Mouse (Mus musculus): Measurements from ENCODE around the gene Mknk2.

The Mknk2 gene

DNA sequence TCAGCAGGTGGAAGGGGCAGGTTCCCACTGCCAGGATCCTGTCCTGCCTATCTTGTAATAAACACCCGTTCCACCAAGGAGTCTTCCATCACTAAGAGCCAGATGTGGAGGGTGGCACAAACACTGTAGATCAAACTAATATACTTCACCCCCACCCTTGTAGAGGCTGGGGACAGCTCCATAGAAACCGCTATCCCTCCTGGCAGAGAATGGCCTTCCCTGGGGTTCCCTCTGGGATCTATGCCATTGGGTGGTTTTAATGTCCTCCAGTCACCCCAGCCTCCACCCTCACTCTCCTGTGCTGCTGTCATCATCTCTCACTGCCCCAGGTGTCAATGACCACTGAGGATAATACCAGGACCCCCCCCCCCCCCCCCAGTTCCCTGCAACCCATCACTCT is 7.4 kb downstream of the Mknk2 start:
- DNase-seq (ENCODE audit: low spot score in 2 of 2): no peak

DNA sequence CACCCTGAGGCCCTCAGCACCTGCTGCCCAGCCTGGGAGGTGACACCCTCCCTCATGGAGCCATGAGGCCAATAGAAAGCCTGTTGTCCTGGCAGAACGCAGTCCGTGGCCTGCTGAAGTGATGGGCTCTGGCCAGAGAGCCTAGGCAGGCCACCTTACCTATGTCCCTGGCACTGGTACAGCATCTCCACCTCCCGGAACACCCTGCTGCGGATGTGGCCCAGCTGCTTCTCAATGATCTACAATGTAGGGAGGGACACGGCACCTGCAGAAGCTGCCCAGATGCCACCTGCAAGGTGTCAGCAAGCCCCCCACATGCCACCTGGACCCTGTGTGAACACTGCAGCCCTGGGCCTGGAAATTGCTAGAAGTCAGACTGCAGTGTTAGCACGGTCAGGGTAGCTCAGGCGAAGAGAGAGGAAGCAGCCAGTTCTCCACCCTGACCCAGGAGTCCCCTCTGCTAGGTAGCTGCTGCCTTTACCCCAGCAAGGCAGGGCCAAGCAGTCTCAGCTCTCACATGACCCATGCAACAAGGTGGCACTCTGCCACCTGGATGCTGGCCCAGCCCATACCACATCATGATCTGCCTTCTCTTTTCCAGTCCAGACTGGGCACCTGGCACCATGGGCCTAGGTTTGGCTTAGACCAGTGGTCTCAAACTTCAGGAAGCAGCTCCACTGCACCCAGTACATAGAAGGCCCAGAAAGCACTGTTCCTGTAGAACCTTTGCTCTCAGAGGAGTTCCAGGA is 8.0 kb downstream of the Mknk2 start:
- DNase-seq (ENCODE audit: low spot score in 2 of 2): no peak

DNA sequence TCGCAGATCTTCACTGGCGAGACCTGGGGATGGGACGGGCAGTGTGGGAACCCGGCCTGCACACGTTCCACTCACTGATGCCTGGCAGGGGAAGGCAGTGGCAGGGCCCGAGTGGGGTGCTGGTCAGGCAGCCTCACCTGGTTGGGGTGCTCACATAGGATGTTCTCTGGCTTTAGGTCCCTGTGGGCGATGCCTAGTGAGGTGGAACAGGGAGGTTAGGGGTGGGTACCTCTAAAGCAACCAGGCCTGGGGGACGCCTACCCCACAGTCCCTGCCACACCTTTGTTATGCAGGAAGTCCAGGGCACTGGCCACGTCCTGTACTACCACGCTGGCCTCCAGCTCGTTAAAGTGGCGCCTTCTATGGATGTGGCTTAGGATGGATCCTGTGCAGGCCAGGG is 8.9 kb downstream of the Mknk2 start:
- DNase-seq (ENCODE audit: low spot score in 2 of 2): no peak

DNA sequence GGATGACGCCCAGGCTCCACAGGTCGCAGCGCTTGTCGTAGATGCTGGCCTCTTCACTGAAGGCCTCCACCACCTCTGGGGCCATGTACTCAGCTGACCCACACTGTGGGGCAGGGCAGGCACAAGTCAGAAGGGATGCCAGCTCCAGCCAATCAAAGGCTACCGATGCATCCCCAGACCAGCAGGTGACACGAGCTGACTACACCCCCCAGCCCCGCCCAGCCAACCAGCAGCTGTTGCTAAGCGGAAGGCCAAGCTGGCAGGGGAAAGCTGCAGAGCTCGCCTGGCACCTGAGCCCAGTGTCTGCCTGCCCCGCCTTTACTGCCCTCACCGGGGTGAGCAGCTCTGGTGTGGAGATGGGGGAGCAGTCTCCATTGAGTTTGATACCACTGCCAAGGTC is 9.3 kb downstream of the Mknk2 start:
- DNase-seq (ENCODE audit: low spot score in 2 of 2): peak in 1 of 2 experiments; percentile 53

DNA sequence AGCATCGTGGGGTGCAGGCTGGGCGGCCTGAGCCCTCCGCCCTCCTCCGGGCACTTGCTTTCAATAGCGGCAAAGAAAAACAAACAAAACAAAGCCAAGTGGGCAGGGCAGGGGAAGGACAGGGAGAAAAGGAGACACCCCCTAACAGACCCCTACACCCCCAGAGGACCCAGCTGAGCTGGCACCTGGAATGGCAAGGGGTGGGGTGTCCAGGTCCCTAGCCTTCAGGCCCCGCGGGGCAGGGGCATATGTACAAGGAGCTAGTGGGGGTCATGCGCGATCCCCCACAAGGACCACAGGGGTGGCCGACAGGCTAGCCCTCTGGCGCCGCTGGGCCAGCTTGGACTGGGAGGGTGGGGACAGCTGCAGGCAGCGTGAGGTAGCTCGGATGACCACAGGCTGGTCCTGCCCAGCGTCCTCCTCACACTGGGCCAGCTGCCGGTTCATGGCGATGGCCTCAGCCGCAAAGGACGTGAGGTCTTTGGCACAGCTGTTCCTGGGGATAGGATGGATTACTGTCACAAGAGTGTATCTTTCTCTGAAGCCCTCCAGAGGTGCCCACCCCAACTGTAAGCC is 11.0 kb downstream of the Mknk2 start:
- DNase-seq (ENCODE audit: low spot score in 2 of 2): no peak

DNA sequence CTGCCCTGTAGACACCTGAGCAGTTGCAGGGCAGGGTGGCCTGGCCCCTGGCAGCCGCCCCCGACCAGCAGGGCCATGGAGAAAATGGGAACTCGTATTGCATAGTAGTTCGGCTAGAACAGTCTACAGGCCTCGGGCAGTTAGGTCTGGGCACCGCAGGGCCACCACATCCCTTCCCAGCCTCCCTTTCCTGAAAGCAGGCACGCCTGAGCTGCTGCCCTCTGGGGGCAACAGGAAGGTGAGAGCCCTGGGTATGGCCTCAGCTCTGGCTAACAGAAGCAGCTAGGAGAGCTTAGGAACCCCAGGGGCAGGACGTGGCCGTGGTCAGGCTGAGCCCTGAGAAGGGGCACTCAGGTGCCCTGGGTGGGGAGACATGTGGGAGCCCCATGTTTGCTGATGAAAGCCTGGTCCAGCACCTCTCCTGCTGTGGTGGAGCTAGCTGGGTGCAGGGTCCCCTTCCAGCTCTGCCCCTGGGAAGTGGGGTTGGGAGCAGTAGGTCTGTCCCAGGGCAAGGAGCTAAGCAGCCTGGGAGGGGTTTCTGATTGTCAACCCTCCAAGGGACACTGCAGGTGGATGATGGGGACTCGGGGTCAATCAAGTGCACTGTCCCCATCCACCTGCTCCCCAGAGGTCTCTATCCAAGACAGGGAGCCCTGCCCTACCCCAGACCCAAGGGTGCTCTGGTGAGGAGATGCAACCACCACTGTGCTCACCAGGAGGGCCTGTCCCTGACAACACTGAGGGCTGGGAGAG is 11.8 kb downstream of the Mknk2 start:
- DNase-seq (ENCODE audit: low spot score in 2 of 2): no peak

DNA sequence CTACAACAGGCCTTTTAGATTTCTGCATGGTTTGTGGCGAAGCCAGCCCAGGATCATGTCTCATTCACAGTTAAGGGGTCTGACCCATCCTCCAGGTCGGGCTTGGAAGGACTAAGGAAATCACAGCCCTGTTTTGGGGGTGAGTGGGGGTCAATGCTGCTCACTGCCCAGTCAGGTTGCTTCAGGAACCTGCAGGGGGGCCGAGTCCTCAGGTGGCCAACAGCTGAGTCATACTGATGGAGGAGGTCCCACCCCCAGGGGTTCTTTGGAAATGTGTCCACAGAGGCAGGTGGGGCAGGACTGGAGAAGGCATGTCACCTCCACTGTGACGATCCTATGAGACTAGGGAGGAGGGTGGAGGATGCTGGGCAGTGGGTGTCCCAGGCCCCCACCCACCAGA is 12.5 kb downstream of the Mknk2 start:
- DNase-seq (ENCODE audit: low spot score in 2 of 2): peak in 1 of 2 experiments; percentile 28

DNA sequence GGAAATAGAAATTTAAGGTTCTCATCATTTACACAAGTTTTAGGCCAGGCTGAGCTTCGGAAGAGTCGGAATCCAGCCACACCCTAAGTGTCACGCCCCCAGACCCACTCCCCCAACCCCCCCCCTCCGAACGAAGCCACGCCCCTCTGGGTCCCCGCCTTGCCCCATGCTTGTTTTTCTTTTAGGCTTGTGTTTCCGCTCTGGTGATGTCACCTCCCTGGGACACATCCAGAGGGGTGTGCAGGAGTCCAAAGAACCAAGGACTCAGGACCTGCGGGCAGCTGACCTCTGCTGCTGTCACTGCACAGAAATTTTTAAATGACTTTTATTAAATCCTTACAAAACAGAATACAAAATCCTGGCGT is 12.9 kb downstream of the Mknk2 start:
- DNase-seq (ENCODE audit: low spot score in 2 of 2): peak in 1 of 2 experiments; percentile 39

DNA sequence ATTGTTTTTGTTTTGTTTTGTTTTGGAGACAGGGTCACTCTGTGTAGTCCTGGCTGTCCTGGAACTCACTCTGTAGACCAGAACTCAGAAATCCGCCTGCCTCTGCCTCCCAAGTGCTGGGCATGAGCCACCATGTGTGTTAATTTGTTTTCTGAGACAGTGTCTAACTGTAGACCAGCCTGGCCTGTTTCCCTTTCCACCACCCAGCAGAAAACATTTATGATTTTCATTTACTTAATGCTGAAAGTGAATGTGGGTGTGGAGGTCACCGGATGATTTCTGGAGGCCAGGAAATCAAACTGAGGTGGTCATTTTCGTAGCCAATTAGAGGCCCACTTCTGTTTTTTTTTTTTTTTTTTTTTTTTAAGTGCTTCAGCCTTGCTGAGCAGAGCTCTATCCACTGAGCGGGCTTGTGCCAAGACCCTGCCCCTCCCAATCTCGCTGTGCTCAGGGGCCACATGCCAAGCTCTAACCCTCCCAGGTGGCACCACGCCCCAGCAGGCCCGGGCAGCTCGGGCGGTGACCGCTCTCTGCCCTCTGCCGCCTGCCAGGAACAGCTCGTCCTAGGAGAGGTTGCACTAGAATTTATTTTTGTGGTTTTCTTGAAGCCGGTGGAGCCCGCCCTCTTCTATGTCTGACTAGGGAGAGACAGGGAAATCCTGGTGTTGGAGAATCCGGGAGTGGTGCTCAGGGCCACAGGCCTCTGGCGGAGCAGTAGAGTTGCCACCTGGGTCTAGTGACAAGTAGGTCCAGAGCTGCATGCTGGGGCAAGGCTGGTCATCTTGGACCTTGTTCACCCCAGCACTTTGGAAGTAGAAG is 13.5 kb downstream of the Mknk2 start:
- peak; percentile 26 to 75 for DNase-seq (ENCODE audit: low spot score in 2 of 2)

DNA sequence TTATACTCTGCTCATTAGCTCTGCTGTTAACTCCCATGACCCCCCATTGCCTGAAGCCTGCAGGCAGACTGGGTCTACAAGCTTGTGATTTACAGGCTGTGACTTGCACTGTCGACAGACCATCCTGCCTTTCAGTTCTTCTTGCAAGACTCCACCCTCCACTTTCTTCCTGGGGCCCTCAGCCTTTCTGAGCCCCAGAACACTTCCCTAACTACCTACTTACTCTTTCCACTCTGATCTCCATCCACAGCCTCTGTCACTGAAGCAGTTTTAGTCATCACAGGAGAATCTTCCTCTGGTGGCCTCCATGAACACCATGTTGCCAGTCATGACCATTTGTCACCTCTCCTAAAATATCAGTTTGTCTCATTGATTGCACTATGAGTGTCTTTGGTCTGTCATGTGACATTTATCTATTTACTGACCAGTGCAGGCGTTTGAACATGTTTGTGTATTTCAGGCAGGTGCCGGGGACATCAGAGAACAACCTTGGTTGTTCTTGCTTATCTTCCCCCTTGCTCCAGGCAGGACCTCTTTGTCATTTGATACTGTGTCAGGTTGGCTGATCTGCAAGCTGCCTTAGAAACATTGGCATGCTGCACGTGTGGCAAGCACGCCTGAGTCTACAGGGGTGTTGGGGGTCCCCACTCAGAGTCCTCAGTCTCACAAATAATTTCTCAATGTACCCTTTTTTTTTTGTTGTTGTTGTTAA is 14.3 kb downstream of the Mknk2 start:
- DNase-seq (ENCODE audit: low spot score in 2 of 2): peak in 1 of 2 experiments; percentile 32

DNA sequence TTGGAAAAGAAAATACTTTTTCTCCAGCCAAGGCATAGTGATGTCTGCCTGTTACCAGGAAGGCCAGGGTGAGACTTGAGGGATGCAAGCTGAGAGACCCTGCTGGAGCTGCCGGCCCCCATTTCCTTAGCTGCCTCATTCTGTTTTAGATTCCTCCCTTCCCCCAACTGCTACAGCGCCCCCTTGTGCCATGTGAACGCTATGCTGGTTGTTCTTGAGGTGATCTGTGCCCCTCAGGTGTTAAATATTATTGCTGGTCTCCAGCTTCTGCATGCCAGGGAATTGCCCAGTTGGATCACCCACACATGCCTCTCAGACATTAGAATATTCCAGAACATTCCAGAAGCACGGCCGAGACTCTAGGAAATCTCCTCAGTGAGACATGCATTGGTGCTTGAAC is 16.8 kb downstream of the Mknk2 start:
- peak; percentile 67 to 88 for DNase-seq (ENCODE audit: low spot score in 2 of 2)

DNA sequence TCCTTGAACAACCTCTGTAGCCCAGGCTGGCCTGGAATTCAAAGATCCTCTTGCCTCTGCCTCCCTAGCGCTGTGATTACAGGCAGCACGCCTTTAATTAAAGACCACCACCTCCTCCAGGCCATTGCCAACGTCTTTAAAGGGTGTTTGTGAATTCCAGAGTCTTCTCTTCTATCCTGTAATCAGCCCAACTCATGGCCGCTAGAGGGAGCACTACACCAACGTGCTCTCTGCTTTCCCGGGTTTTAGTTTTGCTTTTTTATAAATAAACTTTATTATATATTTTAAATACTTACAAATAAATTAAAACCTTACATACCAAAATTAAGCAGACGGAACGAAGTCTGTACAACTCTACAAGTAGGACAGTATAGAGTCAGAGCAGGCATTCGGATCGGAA is 18.7 kb downstream of the Mknk2 start:
- peak; percentile 77 to 90 for DNase-seq (ENCODE audit: low spot score in 2 of 2)

DNA sequence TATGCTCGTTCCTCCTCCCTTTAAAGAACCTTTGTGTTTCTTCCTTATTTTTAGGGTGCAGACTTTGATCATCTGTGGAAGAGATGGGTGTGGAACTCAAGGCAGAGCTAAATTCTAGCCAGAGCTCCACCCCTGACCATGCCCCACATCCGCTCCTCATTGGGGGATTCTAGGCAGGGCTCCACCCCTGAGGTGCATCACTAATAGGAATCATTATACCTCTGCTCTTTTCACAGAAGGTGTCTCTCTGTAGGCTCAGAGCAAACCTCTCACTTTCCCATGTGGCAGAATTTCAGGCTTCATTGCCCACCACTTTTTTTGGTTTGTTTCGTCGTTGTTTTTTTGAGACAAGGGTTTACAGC is 19.1 kb downstream of the Mknk2 start:
- peak in 1 of 2 experiments; percentile 53 for DNase-seq (ENCODE audit: low spot score in 2 of 2)

DNA sequence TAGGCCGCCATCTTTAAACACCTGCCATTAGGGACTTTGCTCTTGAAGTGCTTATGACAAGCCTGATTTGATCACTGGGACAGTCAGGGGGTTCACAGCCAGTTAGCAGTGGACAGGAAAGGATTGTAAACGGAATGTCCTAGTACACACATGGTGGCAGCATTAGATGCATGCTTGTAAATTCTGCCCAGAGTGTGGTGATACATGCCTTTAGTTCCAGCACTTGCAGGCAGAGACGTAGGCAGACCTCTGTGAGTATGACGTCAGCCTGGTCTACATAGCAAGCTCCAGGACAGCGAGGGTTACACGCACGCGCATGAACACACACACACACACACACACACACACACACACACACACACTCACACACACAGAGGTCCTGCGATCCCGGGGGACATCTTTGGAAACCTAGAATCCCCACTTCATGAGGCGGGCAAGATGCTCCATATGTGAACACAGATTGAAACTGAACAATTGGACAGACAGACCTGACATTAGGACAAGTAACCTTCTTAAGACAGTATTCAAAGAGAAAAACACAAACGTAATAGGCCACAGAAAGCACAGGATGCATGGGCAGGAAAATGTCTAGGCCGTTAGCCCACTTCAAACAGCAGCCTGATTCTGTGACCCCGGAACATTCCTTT is 19.6 kb downstream of the Mknk2 start:
- no peak for DNase-seq (ENCODE audit: low spot score in 2 of 2)

DNA sequence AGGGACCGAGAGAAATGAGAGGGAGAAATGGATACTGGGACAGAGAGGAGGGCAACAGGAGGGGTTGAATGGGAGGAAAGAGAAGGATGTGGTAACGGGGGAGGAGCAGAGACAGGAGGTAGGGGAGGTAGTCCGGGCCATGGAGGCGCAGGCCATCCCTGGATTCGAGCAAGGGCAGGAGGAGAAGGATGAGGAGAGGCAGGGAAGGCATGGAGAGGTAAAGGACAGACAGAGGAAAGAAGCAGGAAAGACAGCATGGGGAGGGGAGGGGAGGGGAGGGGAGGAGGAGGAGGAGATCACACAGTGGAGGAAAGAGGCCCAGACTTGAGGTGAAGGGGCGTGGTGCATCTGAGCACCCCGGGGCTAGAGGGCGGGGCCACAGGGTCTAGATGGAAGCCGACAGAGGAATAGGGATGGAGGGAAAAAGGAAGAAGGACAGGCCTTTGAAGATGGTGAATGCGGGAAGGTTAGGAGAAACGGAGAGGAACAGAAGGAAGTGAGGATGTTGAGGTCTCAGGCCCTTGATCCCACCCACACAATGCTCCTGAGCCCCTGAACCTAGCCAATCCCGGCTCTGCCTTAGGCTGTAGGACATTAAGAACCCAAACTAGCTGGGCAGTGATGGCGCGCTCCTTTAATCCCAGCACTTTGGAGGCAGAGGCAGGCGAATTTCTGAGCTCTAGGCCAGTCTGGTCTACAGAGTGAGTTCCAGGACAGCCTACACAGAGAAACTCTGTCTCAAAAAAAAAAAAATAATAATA is 20.9 kb downstream of the Mknk2 start, which contains the start of gene Btbd2:
Gene Btbd2 (minus strand): TSS at position 209 of the 761 bp plus-strand sequence.
- DNase-seq (ENCODE audit: low spot score in 2 of 2): peak in 1 of 2 experiments; percentile 70

DNA sequence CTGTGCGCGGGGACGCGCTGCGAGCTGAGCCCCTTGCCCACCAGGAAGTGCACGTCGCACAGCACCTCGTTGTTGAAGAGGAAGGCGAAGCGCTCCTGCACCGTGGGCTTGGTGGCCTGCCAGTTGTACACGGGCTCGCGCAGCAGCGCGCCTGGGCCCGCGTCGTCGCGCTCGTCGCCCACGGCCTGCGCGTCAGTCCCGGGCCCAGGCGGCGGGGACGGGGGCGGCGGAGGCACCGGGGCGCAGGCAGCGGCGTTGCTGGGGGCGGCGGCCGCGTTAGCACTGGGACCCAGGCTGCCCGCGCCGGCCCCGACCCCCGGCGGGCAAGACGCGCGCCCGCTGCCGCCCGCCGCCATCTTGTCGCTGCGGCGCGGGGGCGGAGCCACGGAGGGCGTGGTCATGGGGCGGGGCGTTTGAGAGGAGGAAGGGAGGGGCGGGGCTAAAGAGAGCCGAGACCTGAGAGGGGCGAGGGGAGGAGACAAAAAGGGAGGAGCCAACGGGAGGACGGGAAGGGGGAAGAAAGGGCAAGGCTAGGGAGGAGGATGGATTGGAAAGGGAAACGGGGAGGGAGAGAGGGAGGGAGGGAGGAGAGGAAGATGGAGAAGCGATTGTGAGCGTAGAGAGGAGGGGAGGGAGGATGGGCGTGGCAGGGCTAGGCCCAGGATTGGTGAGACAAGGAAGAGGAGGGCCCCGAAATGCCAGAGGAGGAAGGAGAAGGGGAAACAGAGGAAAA is 21.6 kb downstream of the Mknk2 start:
- DNase-seq (ENCODE audit: low spot score in 2 of 2): peak; percentile 97 to 99

DNA sequence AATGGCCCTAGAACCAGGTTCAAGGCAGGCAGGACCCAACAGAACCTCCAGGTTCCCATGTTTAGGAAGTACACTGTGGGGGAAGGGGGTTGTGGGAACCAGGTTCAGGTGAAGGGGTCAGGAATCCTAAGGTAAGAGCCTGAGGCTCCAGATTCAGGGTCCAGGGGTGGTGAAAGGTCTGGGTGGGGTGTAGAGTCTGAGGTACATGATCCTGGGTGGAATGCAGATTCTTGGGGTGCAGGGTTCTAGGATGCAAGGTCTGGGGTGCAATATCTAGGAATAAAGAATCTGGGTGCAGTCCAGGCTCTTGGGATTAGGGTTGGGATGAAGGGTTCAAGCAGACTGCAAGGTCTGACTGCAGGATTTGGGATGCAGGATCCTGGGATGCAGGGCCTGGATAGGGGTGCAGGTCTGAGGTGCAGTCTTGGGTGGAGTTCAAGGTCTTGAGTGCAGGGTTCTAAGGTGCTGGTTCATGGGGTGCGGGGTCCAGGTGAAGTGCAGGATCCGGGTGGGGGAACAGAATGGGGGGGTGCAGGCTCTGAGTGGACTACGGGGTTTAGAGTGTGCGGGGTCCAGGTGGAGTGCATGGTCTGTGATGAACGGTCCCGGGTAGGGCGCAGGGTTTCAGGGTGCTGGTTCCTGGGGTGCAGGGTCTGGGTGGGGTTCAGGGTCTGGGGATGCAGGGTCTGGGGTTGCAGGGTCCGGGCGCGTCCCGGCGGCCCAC is 22.3 kb downstream of the Mknk2 start:
- no peak for DNase-seq (ENCODE audit: low spot score in 2 of 2)

DNA sequence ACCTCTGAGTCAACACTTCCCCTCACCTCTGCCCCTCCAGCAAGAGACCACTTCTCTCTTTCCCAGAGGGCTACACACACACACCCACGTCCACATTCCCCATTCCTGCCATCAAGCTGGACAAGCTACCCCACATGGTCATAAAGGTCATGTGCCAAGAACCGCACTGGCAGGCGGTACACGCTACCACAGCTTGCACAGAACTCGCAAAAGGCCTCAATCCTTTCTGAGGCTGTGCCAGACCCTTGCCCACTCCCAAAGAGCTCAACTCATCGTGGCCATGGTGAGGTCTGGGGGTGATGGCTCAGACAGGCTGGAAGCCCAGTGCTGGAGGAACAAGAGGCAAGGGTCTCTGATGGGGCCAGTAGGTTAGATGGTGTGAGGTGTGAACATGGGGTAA is 23.0 kb downstream of the Mknk2 start:
- DNase-seq (ENCODE audit: low spot score in 2 of 2): no peak
